13 mouse cellular contexts compared by ENCODE assay signal in genomic region chr10:119063209-119063699, GRCm38 (mm10).
DNase-seq lines count a peak whose midpoint lies in the region; ATAC-seq and TF ChIP-seq lines count a peak whose summit lies in the region.
"Had no signal": no experiment of that assay in that cellular context is flagged by ENCODE, and none has a peak within 500 bp of the region (broad histone marks: within the 10 kb centered on the region; RNA-seq: fewer than 3 reads in every experiment).

No protein-coding gene starts in this region.

- no peaks in the 10 kb centered on the region for H3K27me3 ChIP-seq in heart, embryonic 10.5 days (ENCODE audit: insufficient read depth, poor library complexity, severe bottlenecking)
- peaks cover 43% of the 10 kb centered on the region for H3K27me3 ChIP-seq in G1E (ENCODE audit: insufficient read depth, low read length)
- no peaks in the 10 kb centered on the region for H3K27me3 ChIP-seq in liver, embryonic 15.5 days
- no peaks in the 10 kb centered on the region for H3K27me3 ChIP-seq in cerebellum, adult 2 months (ENCODE audit: control insufficient read depth, insufficient read depth, low read length)
- no peaks in the 10 kb centered on the region for H3K27me3 ChIP-seq in hindbrain, embryonic 11.5 days (ENCODE audit: control insufficient read depth, insufficient read depth, low read length)
- H3K27me3 ChIP-seq: Patski had no signal

- TF ChIP-seq POLR2A in cerebellum, adult 2 months (IDR thresholded peaks at IDR 0.05; ENCODE audit: borderline replicate concordance, insufficient read depth, low read length) = no peak

- no peaks in the 10 kb centered on the region for H3K36me3 ChIP-seq in heart, embryonic 10.5 days
- no peaks in the 10 kb centered on the region for H3K36me3 ChIP-seq in G1E (replicated peaks)
- H3K36me3 ChIP-seq in liver, embryonic 15.5 days (replicated peaks) = no peaks in the 10 kb centered on the region
- H3K36me3 ChIP-seq in hindbrain, embryonic 11.5 days (ENCODE audit: control insufficient read depth, insufficient read depth, low read length) = no peaks in the 10 kb centered on the region

- no peak overlapping the region for H3K9ac ChIP-seq in liver, embryonic 15.5 days
- H3K9ac ChIP-seq in hindbrain, embryonic 11.5 days (ENCODE audit: low read depth, low read length) = no peak overlapping the region

- H3K4me2 ChIP-seq in liver, embryonic 15.5 days = no peak overlapping the region
- H3K4me2 ChIP-seq in hindbrain, embryonic 11.5 days (replicated peaks; ENCODE audit: low read depth, low read length) = no peak overlapping the region

- no peak for TF ChIP-seq CTCF in G1E (IDR thresholded peaks at IDR 0.05; ENCODE audit: low read depth, low read length)
- no peak for TF ChIP-seq CTCF in cerebellum, adult 2 months (IDR thresholded peaks at IDR 0.05; ENCODE audit: borderline replicate concordance, insufficient read depth, low read depth, low read length)

- peak overlapping the region; percentile 43; the same call in 1 of the 2 replicates for H3K27ac ChIP-seq in heart, embryonic 10.5 days
- 0 out of 2 replicates have a peak overlapping the region, but pooled peaks have one; percentile 2 for H3K27ac ChIP-seq in brown adipose tissue, adult 24 weeks (replicated peaks; ENCODE audit: low read depth, low read length)
- no peak overlapping the region for H3K27ac ChIP-seq in liver, embryonic 15.5 days (replicated peaks)
- H3K27ac ChIP-seq in cerebellum, adult 2 months (ENCODE audit: insufficient read depth, low read length) = no peak overlapping the region
- H3K27ac ChIP-seq in hindbrain, embryonic 11.5 days (ENCODE audit: low read depth, low read length) = no peak overlapping the region

- H3K4me3 ChIP-seq in heart, embryonic 10.5 days = no peak overlapping the region
- no peak overlapping the region for H3K4me3 ChIP-seq in G1E (ENCODE audit: low read depth, low read length)
- no peak overlapping the region for H3K4me3 ChIP-seq in brown adipose tissue, adult 24 weeks (ENCODE audit: insufficient read depth, low read depth, low read length)
- H3K4me3 ChIP-seq in liver, embryonic 15.5 days (replicated peaks) = no peak overlapping the region
- no peak overlapping the region for H3K4me3 ChIP-seq in cerebellum, adult 2 months (replicated peaks; ENCODE audit: insufficient read depth, low read depth, low read length)
- H3K4me3 ChIP-seq in hindbrain, embryonic 11.5 days (ENCODE audit: low read depth, low read length) = no peak overlapping the region
- H3K4me3 ChIP-seq: erythroblast, embryonic 14.5 days had no signal

- DNase-seq in heart, embryonic 10.5 days (ENCODE audit: low spot score) = peak; percentile 86
- DNase-seq in heart, postnatal 14 days = no peak
- peak; percentile 34 for DNase-seq in G1E (ENCODE audit: low spot score)
- DNase-seq in cerebellum, adult 8-10 months = no peak
- DNase-seq in cerebellum, adult 2 months = no peak
- DNase-seq in hindbrain, embryonic 11.5 days (ENCODE audit: low spot score) = no peak
- DNase-seq: kidney, adult 18-20 months; layer of hippocampus, adult 9-11 months; thymus, adult 18-20 months had no signal

- WGBS in heart, embryonic 10.5 days = 54% methylated on average over 14 of the region's 14 CpGs
- 27% methylated on average over 14 of the region's 14 CpGs for WGBS in liver, embryonic 15.5 days (ENCODE audit: insufficient replicate concordance)
- 90% methylated on average over 14 of the region's 14 CpGs for WGBS in cerebellum, adult 2 months
- 90% methylated on average over 14 of the region's 14 CpGs for WGBS in hindbrain, embryonic 11.5 days

- ATAC-seq in G1E (ENCODE audit: extremely low read depth, insufficient number of reproducible peaks, low FRiP score, poor library complexity, severe bottlenecking) = peak; percentile 54
- ATAC-seq in liver, embryonic 15.5 days (ENCODE audit: insufficient read depth) = peak; percentile 61
- no peak for ATAC-seq in hindbrain, embryonic 11.5 days (ENCODE audit: low FRiP score)
- ATAC-seq: Patski had no signal

- H3K4me1 ChIP-seq in heart, embryonic 10.5 days = peaks cover 37% of the 10 kb centered on the region
- H3K4me1 ChIP-seq in G1E (ENCODE audit: insufficient read depth, low read depth, low read length) = peaks cover 41% of the 10 kb centered on the region
- H3K4me1 ChIP-seq in brown adipose tissue, adult 24 weeks (ENCODE audit: control insufficient read depth, insufficient read depth, insufficient read length, low read length) = peaks cover 29% of the 10 kb centered on the region
- peaks cover 20% of the 10 kb centered on the region for H3K4me1 ChIP-seq in liver, embryonic 15.5 days (replicated peaks)
- H3K4me1 ChIP-seq in cerebellum, adult 2 months (ENCODE audit: control insufficient read depth, insufficient read depth, low read length) = no peaks in the 10 kb centered on the region; the same call in 1 of the 2 replicates
- H3K4me1 ChIP-seq in hindbrain, embryonic 11.5 days (replicated peaks; ENCODE audit: control insufficient read depth, insufficient read depth, low read length) = no peaks in the 10 kb centered on the region

- intact Hi-C loops in heart, postnatal 14 days (cut with DNase I) = loop anchor here (5.0 kb wide), 1 partner anchor 196 kb away; no protein-coding TSS in a partner anchor

- no peaks in the 10 kb centered on the region for H3K9me3 ChIP-seq in heart, embryonic 10.5 days
- H3K9me3 ChIP-seq in G1E (replicated peaks) = peaks cover 3% of the 10 kb centered on the region; the same call in 1 of the 2 replicates
- no peaks in the 10 kb centered on the region for H3K9me3 ChIP-seq in liver, embryonic 15.5 days (replicated peaks)
- no peaks in the 10 kb centered on the region for H3K9me3 ChIP-seq in hindbrain, embryonic 11.5 days (ENCODE audit: control insufficient read depth, low read length)

Comparison
In these comparisons a context has a peak if more than half of its experiments do, and no peak if none do; other contexts are left out.
1. DNase-seq: peak in heart, embryonic 10.5 days (single experiment) and G1E (single experiment); none in heart, postnatal 14 days (0 of 2), cerebellum, adult 8-10 months (single experiment), cerebellum, adult 2 months (0 of 2) and hindbrain, embryonic 11.5 days (single experiment).
2. H3K27ac ChIP-seq: peak in heart, embryonic 10.5 days (single experiment) and brown adipose tissue, adult 24 weeks (single experiment); none in liver, embryonic 15.5 days (single experiment), cerebellum, adult 2 months (single experiment) and hindbrain, embryonic 11.5 days (single experiment).